In the genomic region with DNA sequence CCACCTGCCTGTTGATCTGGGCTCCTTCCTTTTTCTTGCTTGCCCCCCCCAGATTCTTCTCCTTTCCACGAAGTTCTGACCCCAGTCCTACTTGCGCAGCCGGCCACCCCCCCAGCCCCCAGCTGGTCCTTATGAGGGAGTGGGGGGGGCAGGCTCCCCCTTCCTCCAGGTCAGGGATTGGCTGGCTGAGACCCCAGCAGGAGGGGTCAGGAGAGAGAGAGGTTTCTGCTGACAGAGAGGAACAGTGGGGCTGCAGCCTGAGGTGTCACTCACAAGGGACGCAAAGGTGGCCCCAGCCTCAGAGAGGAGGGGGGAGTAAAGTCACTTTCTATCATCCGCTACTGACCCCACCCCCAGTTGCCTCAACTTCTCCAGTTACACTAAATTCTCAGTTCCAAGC, we compare ENCODE assay signal across 16 mouse cellular contexts. TPM values are rescaled to one million over a fixed set of nuclear protein-coding genes. Genes with fewer than 3 reads are reported as not detected.
DNase-seq lines count a peak whose midpoint lies in the region; ATAC-seq and TF ChIP-seq lines count a peak whose summit lies in the region.
"Had no signal": no experiment of that assay in that cellular context is flagged by ENCODE, and none has a peak within 500 bp of the region (broad histone marks: within the 10 kb centered on the region; RNA-seq: fewer than 3 reads in every experiment).

Gene Atp2a1 (minus strand): TSS at position 105 of the 400 bp plus-strand sequence.

- 0 out of 2 replicates have a peak within 1 kb of the TSS, but pooled peaks have one; percentile 28 for H3K9ac ChIP-seq in heart, embryonic 11.5 days (ENCODE audit: low read depth, low read length)
- 0 out of 2 replicates have a peak within 1 kb of the TSS, but pooled peaks have one; percentile 23 for H3K9ac ChIP-seq in embryonic facial prominence, embryonic 14.5 days (ENCODE audit: low read depth, low read length)
- peak within 1 kb of the TSS; percentile 12; the same call in 1 of the 2 replicates for H3K9ac ChIP-seq in limb, embryonic 14.5 days (ENCODE audit: low read depth, low read length, severe bottlenecking)
- H3K9ac ChIP-seq: midbrain, embryonic 15.5 days had no signal

- intact Hi-C loops in heart, postnatal 36 days (cut with DNase I) = no loop called here

- no peak within 1 kb of the TSS for H3K4me3 ChIP-seq in heart, embryonic 11.5 days (ENCODE audit: low read depth, low read length)
- no peak within 1 kb of the TSS for H3K4me3 ChIP-seq in lung, adult 2 months (replicated peaks; ENCODE audit: extremely low read depth, low read depth, low read length)
- peak within 1 kb of the TSS; percentile 8; the same call in 1 of the 2 replicates for H3K4me3 ChIP-seq in embryonic facial prominence, embryonic 14.5 days (ENCODE audit: low read depth, low read length)
- 0 out of 2 replicates have a peak within 1 kb of the TSS, but pooled peaks have one; percentile 7 for H3K4me3 ChIP-seq in limb, embryonic 14.5 days (replicated peaks; ENCODE audit: low read length)
- H3K4me3 ChIP-seq: midbrain, embryonic 15.5 days had no signal

- peaks cover 3% of the 10 kb centered on the region; the same call in 1 of the 2 replicates for H3K27me3 ChIP-seq in heart, embryonic 11.5 days (ENCODE audit: control insufficient read depth, insufficient read depth, low read length)
- H3K27me3 ChIP-seq in embryonic facial prominence, embryonic 14.5 days (replicated peaks; ENCODE audit: control insufficient read depth, insufficient read depth, low read length) = no peaks in the 10 kb centered on the region
- no peaks in the 10 kb centered on the region for H3K27me3 ChIP-seq in limb, embryonic 14.5 days (ENCODE audit: control insufficient read depth, insufficient read depth, low read length)
- H3K27me3 ChIP-seq: Patski had no signal

- H3K4me2 ChIP-seq in heart, embryonic 11.5 days = no peak within 1 kb of the TSS
- no peak within 1 kb of the TSS for H3K4me2 ChIP-seq in embryonic facial prominence, embryonic 14.5 days (ENCODE audit: low read depth, low read length)
- no peak within 1 kb of the TSS for H3K4me2 ChIP-seq in limb, embryonic 14.5 days (replicated peaks; ENCODE audit: low read depth, low read length, severe bottlenecking)
- H3K4me2 ChIP-seq: midbrain, embryonic 15.5 days had no signal

- H3K4me1 ChIP-seq in heart, embryonic 11.5 days (ENCODE audit: control insufficient read depth, insufficient read depth, low read length) = peaks cover 40% of the 10 kb centered on the region
- peaks cover 4% of the 10 kb centered on the region; the same call in 1 of the 2 replicates for H3K4me1 ChIP-seq in lung, adult 2 months (ENCODE audit: control insufficient read depth, insufficient read depth, low read length)
- H3K4me1 ChIP-seq in embryonic facial prominence, embryonic 14.5 days (ENCODE audit: control insufficient read depth, insufficient read depth, low read length) = peaks cover 7% of the 10 kb centered on the region
- H3K4me1 ChIP-seq in limb, embryonic 14.5 days (ENCODE audit: control insufficient read depth, insufficient read depth, low read length) = peaks cover 17% of the 10 kb centered on the region
- H3K4me1 ChIP-seq: midbrain, embryonic 15.5 days had no signal

- no peak for DNase-seq in heart, postnatal 36 days
- DNase-seq in lung, adult 2 months = no peak
- no peak for DNase-seq in lung, postnatal 36 days
- DNase-seq in embryonic facial prominence, embryonic 14.5 days (ENCODE audit: low spot score) = peak; percentile 34
- DNase-seq in limb, embryonic 14.5 days (ENCODE audit: low spot score) = no peak
- DNase-seq in left cerebral cortex, adult 8-10 months (ENCODE audit: low spot score in 2 of 2) = no peak
- no peak for DNase-seq in right cerebral cortex, adult 18-20 months
- DNase-seq: adrenal gland, postnatal 36 days; cerebellum, postnatal 25 days; layer of hippocampus, adult 9-11 months; retina, postnatal 1 day had no signal

- TF ChIP-seq CTCF in lung, adult 2 months (IDR thresholded peaks at IDR 0.05; ENCODE audit: insufficient read depth, low read length) = no peak

- no peak within 1 kb of the TSS for H3K27ac ChIP-seq in heart, embryonic 11.5 days (ENCODE audit: low read depth, low read length)
- peak within 1 kb of the TSS; percentile 67 for H3K27ac ChIP-seq in embryonic facial prominence, embryonic 14.5 days (replicated peaks; ENCODE audit: low read depth, low read length)
- no peak within 1 kb of the TSS for H3K27ac ChIP-seq in limb, embryonic 14.5 days (replicated peaks; ENCODE audit: low read depth, low read length)
- H3K27ac ChIP-seq: midbrain, embryonic 15.5 days had no signal

- no peak for ATAC-seq in heart, embryonic 11.5 days (replicated peaks; ENCODE audit: insufficient number of reproducible peaks, low FRiP score, low TSS enrichment)
- ATAC-seq in embryonic facial prominence, embryonic 14.5 days (ENCODE audit: low read depth) = no peak
- ATAC-seq in limb, embryonic 14.5 days (ENCODE audit: low FRiP score, low read depth) = no peak
- ATAC-seq: hindbrain, embryonic 16.5 days; midbrain, embryonic 15.5 days; Patski had no signal

- H3K36me3 ChIP-seq in heart, embryonic 11.5 days (ENCODE audit: control insufficient read depth, insufficient read depth, low read length) = peaks cover 12% of the 10 kb centered on the region
- peaks cover 21% of the 10 kb centered on the region for H3K36me3 ChIP-seq in embryonic facial prominence, embryonic 14.5 days (ENCODE audit: control insufficient read depth, insufficient read depth, low read length)
- H3K36me3 ChIP-seq in limb, embryonic 14.5 days (ENCODE audit: control insufficient read depth, insufficient read depth, low read length) = peaks cover 19% of the 10 kb centered on the region

- WGBS in heart, embryonic 11.5 days (ENCODE audit: insufficient replicate concordance) = 30% methylated on average over 5 of the region's 5 CpGs
- WGBS in lung, adult 2 months = 60% methylated on average over 5 of the region's 5 CpGs
- WGBS in embryonic facial prominence, embryonic 14.5 days = 45% methylated on average over 5 of the region's 5 CpGs
- WGBS in limb, embryonic 14.5 days = 45% methylated on average over 5 of the region's 5 CpGs

- TF ChIP-seq POLR2A in lung, adult 2 months (IDR thresholded peaks at IDR 0.05; ENCODE audit: borderline replicate concordance, extremely low read depth, low read depth, low read length) = no peak
- TF ChIP-seq POLR2A in limb, embryonic 14.5 days (IDR thresholded peaks at IDR 0.05; ENCODE audit: borderline replicate concordance, extremely low read depth, insufficient read depth, insufficient read length) = no peak

- no peaks in the 10 kb centered on the region for H3K9me3 ChIP-seq in heart, embryonic 11.5 days (replicated peaks; ENCODE audit: control insufficient read depth, low read length)
- H3K9me3 ChIP-seq in embryonic facial prominence, embryonic 14.5 days (ENCODE audit: control insufficient read depth, low read length) = no peaks in the 10 kb centered on the region
- H3K9me3 ChIP-seq in limb, embryonic 14.5 days (ENCODE audit: control insufficient read depth, low read length) = no peaks in the 10 kb centered on the region
- H3K9me3 ChIP-seq: midbrain, embryonic 15.5 days had no signal

RNA-seq across cellular contexts. Expression of gene Atp2a1, which starts in this region (rescaled TPM):
- 5.0 and 7.5 TPM in 2 replicates for polyA plus RNA-seq in heart, embryonic 11.5 days (2014; fragmentation: Nextera tagmentation; extraction: Ambion mirVana)
- total RNA-seq in heart, postnatal 36 days (2021) = 1 to 10 TPM; 1.1 to 1.2 TPM
- polyA plus RNA-seq in lung, adult 2 months (2012; rRNA removed) = 10.7 and 289 TPM in 2 replicates
- polyA plus RNA-seq in embryonic facial prominence, embryonic 14.5 days (2014; fragmentation: Nextera tagmentation; extraction: Ambion mirVana) = 235 and 334 TPM in 2 replicates
- polyA plus RNA-seq in limb, embryonic 14.5 days (2012; rRNA removed) = 89.8 and 106 TPM in 2 replicates
- polyA plus RNA-seq in limb, embryonic 14.5 days (2014; fragmentation: Nextera tagmentation; extraction: Ambion mirVana) = 93.9 and 131 TPM in 2 replicates
- total RNA-seq in left cerebral cortex, adult 8-10 months (2022) = 1 to 10 TPM in 3 of 4 experiments, under 1 TPM in 1; 0.95 to 9.4 (median 5.3) TPM
- total RNA-seq: granulocyte monocyte progenitor cell, adult 5-6 weeks had no signal

Comparison
In these comparisons a context has a peak if more than half of its experiments do, and no peak if none do; other contexts are left out.
1. H3K4me3 ChIP-seq: peak in embryonic facial prominence, embryonic 14.5 days (single experiment) and limb, embryonic 14.5 days (single experiment); none in heart, embryonic 11.5 days (single experiment) and lung, adult 2 months (single experiment).
2. Peak in every context shown above with its lines, with median percentiles within 50 percentile points of each other: H3K9ac ChIP-seq.